Mouse (Mus musculus): ENCODE results near the gene Pitpnm3.
"Not testable (repeated sequence)": the region's sequence is repeated elsewhere in the genome, so short reads cannot be mapped to it uniquely, and the experiment has no call there.

The Pitpnm3 gene

DNA sequence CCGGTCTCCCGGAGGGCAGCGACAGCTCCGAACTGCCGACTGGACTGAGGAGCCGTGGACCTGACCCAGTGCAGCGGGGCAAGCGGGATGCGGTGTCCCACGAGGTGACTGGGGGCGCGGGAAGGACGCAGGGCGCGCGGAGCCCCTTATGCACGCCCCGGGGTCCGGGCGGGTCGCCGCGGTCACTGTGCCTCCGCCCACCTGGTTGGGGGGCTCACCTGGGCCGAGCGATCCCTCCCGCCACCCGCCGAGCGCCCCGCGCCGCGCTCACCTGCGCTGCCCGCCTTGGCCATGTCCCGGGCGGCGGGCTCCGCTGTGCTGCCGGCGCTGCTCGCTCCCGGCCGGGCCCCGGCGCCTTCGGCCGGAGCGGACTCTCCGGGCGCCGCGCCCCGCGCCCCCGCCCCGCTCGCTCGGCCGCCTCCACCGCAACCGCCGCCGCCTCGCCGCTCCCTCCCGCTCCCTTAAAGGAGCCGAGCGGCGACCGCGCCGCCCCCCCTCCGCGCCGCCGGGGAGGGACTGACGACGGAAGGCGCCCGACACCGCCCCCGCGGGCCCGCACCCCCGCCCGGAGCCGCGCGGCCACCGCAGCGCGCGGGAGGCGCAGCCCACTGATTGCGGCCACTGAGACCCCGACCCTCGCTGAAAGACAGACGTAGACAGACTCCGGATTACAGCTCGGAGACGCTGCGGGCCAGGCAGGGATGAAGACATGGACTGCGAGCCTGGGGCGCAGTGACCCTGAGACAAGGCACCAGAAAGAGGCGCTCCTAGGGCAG is at the start of gene Pitpnm3:
Gene Pitpnm3 (minus strand): TSS at position 396 of the 776 bp plus-strand sequence.
- peak; percentile 17; the same call in 1 of the 2 replicates for ATAC-seq (ENCODE audit: insufficient number of reproducible peaks, low FRiP score, low TSS enrichment)

DNA sequence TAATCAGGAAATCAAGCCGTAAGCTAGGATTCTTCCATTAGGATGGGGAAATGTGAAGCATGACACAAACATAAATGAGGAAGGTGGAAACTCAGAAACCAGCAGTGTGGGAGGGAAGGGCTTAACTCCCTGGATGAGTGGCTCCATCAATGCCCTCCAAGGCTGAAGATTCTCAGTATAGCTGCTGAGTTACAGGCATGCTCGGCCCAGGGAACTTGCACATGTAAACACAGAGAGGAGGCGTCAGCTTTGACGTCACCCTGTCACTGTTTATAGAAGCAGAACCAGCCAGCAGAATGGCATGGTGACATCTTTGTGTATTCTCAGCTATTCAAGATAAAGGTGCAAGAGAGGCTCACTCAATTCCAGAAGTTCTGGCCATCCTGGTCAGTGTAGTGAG is 48.7 kb upstream of the Pitpnm3 start:
- ATAC-seq (ENCODE audit: insufficient number of reproducible peaks, low FRiP score, low TSS enrichment) = no peak

DNA sequence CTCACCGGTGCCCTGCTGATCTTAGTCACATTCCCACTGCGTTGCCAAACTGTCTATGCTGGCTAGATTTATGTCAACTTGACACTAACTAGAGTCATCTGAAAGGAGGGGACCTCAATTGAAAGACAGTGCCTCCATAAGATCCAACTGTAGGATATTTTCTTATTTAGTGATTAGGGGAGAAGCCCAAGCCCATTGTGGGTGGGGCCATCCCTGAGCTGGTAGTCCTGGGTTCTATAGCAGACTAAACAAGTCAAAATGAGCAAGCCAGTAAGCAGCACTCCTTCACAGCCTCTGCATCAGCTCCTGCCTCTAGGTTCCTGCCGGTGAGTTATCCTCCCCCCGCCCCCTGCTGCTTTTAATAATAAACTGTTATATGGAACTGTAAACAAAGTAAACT is 45.6 kb upstream of the Pitpnm3 start:
- no peak for ATAC-seq (ENCODE audit: insufficient number of reproducible peaks, low FRiP score, low TSS enrichment)

DNA sequence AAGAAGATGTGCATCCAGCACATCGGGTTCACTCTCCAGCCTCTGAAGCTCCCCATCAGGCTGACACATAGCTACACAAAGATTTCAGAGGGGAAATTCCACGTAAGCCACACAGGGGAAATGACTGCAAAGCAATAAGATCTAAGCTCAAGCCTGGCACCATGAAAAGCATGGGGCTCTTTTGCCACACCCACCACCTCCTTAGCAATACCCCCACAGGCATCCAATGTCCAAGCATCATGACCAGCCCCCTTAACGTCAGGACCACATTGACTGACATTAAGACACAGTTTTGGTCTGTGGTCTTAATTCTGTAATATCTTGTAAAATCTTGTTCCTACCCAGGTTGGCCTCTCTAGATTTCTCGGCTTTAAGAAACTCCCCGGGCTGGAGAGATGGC is 45.0 kb upstream of the Pitpnm3 start:
- ATAC-seq (ENCODE audit: insufficient number of reproducible peaks, low FRiP score, low TSS enrichment) = no peak

DNA sequence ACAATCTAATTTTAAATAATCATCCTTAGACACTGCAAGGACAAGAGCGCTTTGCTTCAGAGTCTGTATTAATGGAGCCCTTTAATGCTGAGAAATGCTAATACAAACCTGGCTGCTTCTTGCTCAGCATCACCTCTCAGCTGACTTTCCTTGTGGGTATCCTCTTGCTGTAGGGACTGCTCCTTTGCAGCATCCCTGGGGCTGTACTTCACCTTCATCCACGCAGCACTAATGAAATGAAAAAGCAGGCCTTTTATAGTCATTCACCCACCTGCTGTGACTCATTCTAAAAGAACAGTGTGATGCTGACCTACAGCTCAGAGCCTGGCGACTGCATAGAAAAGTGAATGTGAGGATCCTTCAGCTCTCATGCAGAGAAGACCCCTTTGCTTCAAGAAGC is 41.0 kb upstream of the Pitpnm3 start:
- ATAC-seq (ENCODE audit: insufficient number of reproducible peaks, low FRiP score, low TSS enrichment) = no peak

DNA sequence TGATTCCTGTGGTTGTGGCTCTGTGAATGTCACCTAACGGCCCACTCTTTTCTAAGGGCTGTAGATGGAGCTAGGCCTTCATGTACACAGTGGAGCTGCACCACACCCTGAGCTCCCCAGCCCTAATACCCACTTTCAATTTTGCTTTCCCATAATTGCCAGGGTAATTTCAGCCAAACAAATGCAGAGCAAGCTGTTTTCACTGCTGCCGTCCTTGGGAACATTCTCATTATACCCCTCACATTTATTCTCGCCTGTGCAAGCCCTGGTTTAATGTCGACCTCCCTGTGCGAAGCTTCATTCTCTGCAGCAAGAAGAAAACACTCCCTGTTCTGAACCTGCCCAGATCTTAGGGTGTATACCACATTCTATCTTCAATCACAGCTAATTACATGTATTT is 40.4 kb upstream of the Pitpnm3 start:
- no peak for ATAC-seq (ENCODE audit: insufficient number of reproducible peaks, low FRiP score, low TSS enrichment)

DNA sequence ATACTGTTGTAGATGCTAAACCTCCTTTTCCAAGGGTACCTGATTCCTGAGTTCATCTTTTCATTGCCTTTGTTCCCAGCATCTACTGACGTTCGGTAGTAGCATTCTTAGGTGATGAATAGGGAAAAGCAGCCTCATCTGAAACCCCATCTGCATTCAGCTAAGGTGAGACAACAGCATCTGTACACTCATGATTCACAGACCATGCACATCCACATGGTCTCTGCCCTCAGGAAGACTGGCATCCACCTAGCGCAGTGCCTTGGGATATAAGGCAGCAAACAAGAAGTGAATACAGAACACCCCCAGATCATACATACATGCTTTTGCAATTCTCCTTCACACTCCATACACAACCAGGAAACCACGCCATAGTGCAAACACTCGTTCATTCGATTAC is 39.1 kb upstream of the Pitpnm3 start:
- ATAC-seq (ENCODE audit: insufficient number of reproducible peaks, low FRiP score, low TSS enrichment) = no peak

DNA sequence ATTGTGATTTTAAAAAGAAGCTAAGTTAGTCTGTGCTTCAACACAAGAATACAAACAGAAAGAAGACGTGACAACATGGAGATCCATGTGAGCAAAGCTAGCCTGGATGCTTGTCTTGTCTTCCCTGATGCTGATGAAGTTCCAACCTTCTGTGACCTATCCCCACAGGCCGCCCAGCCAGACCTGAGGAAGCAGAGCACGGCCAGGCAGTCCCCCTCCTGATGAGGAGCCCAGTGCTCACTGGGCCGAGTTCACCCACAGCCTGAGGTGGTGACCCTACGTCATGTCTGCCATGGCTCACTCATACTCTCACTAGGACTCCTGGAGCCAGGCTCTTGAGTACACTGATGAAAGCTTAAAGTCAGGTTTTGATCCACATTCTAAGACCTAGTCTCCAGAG is 37.9 kb upstream of the Pitpnm3 start:
- ATAC-seq (ENCODE audit: insufficient number of reproducible peaks, low FRiP score, low TSS enrichment) = no peak

DNA sequence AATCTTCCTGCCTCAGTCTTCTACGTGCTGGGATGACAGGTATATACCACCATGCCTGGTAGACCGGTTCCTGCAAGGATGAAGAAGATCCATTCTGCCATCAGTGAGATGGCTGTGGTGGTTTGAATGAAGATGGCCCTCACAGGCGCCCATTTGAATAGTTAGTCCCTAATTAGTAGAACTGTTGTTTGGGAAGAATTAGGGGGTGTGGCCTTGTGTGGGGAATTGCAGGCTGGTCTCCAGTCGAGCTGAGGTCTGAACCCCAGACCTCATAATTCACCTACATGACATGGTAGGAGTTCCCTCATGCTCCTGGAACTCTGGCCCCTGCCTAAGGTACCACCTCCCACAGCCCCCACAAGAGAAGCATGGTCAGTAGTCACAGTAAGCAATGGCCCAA is 36.3 kb upstream of the Pitpnm3 start:
- not testable (repeated sequence) for ATAC-seq (ENCODE audit: insufficient number of reproducible peaks, low FRiP score, low TSS enrichment)

DNA sequence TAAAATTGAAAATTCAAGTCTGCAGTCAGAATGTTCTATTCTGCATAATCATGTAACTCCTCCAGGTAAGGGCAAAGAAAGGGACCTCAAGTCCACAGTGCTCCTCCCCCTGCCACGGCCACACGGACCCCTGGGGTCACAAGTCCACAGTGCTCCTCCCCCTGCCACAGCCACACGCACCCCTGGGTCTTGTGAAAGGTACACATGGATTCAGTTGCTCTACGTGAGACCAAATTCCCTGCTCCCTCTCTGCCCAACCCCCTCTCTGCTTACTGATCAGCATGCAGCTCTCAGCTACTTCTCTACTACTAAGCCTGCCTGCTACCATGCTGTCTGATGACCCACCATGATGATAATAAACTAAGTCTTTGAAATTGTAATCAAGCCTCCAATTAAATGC is 34.3 kb upstream of the Pitpnm3 start:
- no peak for ATAC-seq (ENCODE audit: insufficient number of reproducible peaks, low FRiP score, low TSS enrichment)

DNA sequence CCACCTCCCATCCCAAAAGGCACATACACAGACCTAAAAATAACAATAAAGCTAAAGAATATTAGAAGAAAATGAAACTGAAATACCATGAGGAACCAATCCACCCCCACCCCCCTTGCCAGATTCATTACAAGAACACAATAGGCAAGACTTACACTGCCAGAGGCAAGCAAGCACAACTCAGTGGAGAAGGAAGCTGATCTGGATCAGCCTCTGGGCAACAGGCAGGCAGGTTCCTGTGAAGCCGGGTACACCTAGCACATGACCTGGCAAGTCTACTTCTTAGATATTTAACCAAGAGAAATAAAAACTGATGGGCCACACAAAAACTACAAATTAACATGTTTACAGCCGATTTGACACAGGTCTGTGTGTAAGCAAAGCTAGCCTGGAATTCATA is 27.6 kb upstream of the Pitpnm3 start:
- no peak for ATAC-seq (ENCODE audit: insufficient number of reproducible peaks, low FRiP score, low TSS enrichment)

DNA sequence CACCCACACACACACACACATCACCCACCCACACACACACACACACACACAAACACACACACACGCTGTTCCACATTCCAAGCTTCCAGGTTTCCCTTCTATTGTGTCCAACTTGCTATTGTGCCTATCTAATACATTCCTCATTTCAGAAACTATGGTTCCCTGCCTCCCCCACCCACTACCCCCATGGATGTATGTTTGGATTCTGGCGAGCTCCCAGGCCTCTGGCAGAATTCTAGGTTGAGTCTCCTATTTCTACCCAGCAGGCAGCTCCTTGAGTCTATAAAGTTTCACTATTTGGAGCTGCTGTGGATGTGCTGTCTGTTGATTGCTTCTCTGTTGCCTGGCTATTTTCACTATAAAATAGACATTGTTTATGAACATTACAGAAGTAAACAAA is 21.0 kb upstream of the Pitpnm3 start:
- ATAC-seq (ENCODE audit: insufficient number of reproducible peaks, low FRiP score, low TSS enrichment) = no peak

DNA sequence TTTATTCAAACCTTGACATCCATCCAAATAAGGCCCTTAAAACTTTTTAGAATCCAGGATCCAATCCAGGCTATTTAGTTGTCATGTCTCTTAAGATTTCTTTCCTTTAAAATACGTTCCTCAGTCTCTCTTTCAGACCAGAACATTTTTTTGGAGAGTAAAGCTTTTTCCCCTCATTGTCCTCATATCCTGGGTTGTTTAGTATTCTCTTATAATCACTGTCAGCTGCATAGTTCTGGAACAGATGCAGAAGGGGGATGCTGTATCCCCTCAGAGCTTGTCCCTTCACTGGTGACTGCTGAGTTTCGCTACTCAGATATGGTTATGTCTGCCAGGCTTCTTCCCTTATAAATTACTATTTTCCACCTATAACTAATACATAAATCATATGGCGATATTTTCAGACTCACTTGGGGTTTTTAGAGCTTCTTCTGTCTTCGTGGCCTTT is 20.4 kb upstream of the Pitpnm3 start:
- no peak for ATAC-seq (ENCODE audit: insufficient number of reproducible peaks, low FRiP score, low TSS enrichment)

DNA sequence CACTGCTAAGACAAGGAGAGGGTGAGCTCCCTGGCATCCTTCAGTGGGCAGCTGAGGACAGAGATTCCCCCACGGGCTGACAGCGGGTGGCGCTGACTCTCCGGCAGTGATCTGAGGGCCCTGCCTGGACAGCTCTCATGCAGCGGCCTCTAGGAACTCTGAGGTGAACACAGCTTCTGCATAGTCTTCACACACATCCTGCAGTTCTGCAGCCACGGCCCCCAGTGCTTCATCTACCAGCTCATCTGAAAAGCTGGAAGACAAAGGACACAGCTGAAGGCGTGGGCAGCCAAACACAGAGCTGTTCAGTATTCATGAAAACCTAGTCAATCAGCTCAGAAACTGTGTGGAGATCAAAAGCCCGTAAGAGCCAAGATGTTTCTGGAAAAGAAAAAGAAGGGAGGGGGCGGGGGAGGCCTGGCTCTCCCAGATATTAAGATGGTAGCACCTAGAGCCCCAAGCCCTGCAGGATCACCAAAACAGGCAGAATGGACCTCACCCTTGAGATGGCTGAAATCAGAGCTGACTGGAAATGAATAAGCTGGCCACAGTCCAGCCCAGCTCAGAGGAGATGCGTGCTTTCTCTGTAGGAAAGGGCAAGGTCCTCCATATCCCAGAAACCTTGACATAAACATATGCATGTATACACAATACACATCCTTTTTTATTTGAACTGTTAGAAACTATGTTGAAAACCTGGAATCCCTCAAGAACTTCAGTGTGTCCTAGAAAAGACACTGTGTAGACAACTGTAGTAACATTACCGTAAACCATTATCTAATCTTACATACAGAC is 19.8 kb upstream of the Pitpnm3 start:
- ATAC-seq (ENCODE audit: insufficient number of reproducible peaks, low FRiP score, low TSS enrichment) = no peak

DNA sequence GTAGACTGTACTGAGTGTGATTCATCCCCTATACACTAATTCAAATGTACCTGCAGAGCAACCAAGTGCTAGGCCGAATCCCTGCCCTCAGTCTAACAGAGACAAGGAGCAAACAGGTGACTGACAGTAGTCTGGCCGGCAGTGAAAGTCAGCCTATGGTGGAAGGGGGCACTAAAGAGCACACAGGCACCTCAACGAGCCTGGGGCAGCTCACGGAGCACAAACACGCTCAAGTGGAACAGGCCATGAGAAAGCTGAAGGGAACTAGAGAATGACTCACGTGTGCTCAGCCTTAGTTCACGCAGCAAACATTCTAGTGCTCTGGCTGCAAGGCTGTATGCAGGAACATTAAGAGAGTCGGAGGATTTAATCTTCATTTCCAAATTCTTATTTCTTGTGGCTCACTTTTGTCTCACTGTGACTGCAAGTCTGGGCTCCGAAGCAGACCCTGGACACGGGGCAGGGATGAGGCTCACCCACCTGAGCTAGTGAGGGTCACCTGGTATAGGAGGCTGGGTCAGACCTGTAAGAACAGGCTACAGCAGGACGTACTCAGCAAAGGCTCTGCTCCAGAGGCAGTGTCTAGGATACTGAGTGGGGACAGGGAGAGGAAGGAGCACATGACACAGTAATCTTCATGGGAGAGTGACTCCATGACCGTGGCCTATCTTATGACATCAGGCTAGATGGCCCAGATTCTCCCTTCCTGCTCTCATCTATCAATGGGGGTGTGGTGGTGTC is 17.7 kb upstream of the Pitpnm3 start:
- ATAC-seq (ENCODE audit: insufficient number of reproducible peaks, low FRiP score, low TSS enrichment) = no peak

DNA sequence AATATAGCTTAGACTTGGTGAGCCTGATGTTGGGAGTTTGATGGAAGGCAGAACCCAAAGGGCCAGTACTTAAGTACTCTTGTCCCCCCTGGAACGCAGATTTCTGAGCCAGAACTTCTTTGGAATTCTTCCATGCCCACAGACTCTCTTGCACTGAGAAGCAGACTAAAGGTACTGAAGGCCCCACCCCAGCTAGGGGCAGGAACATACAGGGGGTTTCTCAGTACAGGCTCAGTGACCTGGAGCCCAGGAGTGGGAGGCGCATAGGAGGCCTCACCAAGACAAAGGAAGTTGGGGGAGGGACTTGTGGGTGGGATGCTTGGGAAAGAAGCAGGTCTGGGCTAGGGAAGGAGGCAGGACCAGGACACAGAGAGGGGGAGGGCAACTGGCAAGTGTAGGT is 15.5 kb upstream of the Pitpnm3 start:
- ATAC-seq (ENCODE audit: insufficient number of reproducible peaks, low FRiP score, low TSS enrichment) = no peak

DNA sequence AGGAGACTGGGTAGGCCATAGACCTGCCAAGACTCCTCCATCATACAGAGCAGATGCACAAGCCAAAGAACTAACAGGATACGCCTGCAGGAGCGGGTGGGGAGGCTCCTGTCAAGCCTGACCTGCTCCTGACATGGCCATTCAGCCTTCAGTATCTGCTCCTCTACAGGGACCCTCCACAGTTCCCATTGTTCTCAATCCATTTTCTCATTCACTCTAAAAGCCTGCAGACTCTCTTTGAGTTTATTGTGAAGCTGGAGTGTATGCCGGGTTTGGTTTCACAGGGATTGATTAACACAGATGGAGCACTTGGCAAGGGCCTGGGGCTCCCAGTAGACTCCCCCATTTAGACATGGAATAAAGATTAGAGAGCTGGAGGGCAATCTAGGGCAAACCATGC is 12.3 kb upstream of the Pitpnm3 start:
- no peak for ATAC-seq (ENCODE audit: insufficient number of reproducible peaks, low FRiP score, low TSS enrichment)

DNA sequence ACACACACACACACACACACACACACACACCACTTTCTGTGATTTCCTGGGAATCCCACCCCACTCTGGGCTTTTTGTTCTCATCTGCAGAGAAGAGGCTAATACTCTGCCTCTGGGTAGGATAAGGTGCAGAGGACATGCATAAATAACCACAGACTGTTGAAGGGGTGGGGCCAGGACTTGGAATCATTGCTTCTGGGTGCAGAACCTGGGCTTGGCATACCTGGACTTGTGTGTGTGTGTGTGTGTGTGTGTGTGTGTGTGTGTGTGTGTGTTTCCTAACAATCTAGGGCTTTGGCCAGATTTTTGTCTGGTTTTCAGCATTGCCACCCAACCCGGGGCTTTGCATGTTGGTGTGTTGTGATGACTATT is 10.3 kb upstream of the Pitpnm3 start:
- ATAC-seq (ENCODE audit: insufficient number of reproducible peaks, low FRiP score, low TSS enrichment) = no peak

DNA sequence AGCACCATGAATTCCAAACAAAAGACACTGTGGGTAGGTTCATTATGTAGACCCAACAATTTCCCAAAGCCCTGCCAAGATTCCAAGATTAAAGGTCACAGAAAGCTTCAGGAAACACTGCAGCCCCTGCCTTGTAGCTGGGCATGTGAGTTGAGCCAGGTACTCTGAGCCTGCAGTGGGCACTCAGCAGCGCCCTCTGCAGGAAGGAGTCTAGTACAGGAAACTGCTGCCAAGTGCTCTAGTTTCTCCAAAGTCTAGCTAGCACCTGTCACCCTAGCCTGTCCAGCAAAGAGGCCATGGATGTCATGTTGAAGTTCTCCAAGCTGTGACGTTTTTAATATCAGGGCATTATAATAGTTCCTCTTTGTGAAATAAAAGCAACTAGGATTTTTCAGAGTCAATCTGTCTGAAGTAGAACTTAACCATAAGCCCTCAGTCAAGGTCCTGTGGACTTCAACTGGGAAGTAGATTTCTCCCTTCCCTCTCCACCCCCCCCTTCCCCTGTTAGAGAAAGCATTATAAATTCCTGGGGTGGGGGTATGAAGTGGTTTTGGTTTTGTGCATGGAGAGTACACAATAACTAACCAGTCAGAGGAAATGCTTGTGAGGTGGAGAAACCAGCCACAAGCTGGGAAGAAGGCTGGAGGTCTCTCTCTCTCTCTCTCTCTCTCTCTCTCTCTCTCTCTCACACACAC is 9.8 kb upstream of the Pitpnm3 start:
- ATAC-seq (ENCODE audit: insufficient number of reproducible peaks, low FRiP score, low TSS enrichment) = peak; percentile 78; the same call in 1 of the 2 replicates

DNA sequence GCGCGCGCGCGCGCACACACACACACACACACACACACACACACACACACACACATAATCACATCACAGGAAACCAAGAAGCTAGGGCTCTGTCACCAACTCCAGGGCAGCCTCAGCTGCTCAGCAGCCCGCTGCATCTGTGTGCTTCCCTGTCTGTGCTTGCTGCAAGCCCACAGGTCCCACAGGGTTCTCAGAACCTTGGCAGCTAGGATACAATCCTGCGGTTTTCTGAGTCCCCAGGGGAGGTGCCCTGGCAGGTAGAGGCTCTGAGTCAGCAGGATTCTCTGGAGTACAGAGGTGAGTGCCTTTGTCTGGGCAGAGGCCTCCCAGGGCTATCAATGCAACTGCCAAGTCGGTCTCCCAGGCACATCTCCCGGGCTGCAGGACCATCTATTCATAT is 7.3 kb upstream of the Pitpnm3 start:
- ATAC-seq (ENCODE audit: insufficient number of reproducible peaks, low FRiP score, low TSS enrichment) = no peak

DNA sequence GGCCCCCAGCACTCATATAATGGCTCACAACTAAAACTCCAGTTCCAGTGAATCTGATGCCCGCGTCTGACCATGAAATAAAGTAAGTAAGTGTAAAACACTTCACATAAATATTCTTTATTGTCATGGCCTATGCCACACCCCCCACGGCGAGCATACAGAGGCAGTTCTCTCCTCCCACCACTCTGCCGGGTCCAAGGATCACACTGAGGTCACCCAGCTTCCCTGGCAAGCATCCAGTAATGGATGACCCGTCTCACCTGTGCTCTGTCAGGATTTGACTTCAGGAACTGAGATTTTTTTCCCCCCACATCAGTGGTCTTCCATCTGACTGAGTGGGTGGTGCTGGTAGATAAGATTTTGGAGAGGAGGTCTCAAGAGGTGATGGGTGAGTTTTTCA is 4.6 kb upstream of the Pitpnm3 start:
- ATAC-seq (ENCODE audit: insufficient number of reproducible peaks, low FRiP score, low TSS enrichment) = no peak
